Mouse (Mus musculus) 3T3-L1 (cell line): Measurements from ENCODE around the gene Bves.
"Not testable (repeated sequence)": the region's sequence is repeated elsewhere in the genome, so short reads cannot be mapped to it uniquely, and the experiment has no call there.

Source experiments
- DNase-seq: peaks from one replicate; pipeline ENCODE4 v3.0.0-alpha.2; 2015; ENCODE audit warnings: low read depth, low spot score

The Bves gene

DNA sequence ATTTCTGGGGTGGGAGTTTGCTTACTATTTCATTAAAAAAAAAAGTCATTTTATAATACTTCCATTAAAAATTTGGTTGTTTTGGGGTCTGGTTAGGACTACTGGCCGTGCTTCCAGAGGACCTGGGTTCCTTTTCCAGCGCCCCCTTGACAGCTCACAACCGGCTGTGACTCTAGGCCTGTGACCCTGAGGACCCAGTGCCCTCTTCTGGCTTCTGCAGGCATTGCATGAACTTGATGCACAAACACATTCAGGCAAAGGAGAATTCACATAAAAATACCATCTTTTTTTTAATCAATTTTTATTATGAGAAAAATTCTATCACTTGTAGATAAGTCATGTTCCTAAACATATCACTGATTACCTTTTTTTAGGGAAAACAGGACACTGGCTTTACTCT, 12.6 kb downstream of the Bves start:
- not testable (repeated sequence) for DNase-seq

DNA sequence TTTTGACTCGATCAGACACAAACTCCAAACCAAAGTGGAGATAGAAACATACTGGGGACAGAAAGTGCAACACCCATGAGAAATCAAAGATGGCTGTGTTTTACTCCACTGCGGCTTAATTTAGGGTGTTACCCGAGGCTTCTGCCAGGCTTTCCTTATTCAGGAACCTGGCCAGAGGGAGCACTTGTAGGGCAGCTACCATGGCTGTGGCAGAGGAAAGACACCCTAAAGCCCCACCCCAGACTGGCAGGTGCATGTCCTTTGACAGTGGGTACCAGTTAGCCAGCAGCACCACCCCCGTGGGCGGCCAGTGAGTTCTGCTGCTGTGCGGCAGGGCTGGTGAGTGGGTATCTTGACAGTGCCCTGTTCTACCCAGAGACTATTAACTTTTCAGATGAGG, 20.5 kb downstream of the Bves start:
- DNase-seq, result no peak

DNA sequence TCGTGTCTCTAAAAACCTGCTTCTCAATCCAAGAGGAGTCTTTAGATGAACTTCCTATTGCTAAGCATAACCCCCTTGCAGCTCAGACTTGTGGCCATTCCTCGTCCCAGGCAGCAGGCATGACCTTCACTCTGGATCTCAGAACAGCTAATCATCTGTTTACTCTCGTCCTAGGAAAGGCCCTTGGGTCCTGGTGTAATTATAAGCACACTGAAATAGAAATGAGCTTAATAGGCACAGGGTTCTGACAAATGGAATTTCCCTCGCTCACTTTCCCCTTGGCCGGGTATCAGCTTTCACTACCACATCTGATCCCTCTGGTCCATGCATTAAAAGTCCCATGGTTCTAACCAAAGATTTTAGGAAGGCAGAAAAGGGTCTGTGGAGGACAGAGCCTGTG, 27.8 kb downstream of the Bves start:
- no peak for DNase-seq

DNA sequence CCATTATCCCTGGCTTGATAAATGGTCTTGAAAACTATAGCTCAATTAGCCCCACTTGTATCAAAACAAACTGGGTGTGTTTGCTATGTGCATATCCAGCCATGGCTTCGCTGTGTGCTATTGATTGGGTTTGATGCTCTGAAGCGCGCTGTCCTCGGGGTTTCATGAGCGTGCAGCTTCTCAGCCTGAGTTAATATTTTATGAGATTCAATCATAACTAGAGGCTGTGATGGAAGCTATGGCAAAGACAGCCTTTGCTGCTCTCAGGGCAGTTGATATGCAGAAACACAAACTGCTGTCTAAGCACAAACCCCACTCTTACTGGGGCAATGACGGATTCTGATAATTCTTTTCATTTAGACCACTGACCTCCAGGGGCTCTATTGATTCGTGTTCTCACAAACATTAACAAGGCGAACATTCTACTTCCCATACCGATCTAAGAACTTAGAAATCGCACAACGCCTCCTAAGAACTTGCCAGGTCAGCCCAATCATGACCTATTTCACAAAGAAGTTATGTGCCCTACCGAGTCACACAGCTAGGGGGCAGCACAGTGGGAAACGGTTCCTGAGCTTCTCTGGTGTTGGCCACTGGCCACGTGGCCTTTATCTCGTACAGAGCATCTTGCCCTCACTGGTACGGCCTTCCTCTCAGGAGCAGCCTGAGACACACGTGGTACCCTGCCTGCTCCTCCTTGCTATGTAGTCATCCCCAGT, 31.6 kb downstream of the Bves start:
- DNase-seq, result no peak

DNA sequence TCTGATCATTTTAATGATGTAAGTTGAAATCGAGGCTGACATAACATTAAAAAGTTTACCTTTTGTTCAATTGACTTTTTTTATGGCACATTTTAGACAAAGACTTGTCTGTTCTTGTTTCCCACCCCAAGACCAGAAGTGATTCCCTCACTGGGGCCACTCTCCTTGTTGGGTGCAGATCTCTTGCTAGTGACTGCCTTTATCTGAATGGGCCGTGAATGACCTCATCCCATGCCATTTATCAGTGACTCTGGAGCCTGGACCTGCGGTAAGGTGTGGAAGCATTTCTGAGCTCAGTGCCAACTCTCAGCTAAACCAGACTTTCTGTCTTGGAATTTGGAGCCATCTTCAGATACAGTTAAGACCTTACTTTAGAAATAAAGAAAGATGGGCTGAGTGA, 34.1 kb downstream of the Bves start:
- no peak for DNase-seq

DNA sequence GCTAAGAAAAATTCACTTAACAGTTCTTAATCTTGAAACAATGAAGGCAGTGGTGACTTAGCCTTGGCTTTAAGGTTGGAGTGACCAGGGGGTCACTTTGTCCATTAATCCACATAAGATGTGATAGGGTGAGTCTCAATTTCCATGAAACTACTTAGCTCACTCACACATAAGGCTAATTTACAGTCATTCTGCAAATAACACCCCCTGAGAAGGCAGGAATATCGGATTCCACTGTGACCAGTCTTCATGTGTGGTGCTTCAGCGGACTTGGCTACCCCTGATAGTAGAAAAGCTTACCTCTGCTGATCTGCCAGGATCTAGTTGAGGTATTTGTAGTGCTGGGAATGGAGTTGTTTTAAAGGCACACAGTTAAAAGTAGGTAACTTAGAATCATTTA, 35.0 kb downstream of the Bves start:
- DNase-seq, result no peak

DNA sequence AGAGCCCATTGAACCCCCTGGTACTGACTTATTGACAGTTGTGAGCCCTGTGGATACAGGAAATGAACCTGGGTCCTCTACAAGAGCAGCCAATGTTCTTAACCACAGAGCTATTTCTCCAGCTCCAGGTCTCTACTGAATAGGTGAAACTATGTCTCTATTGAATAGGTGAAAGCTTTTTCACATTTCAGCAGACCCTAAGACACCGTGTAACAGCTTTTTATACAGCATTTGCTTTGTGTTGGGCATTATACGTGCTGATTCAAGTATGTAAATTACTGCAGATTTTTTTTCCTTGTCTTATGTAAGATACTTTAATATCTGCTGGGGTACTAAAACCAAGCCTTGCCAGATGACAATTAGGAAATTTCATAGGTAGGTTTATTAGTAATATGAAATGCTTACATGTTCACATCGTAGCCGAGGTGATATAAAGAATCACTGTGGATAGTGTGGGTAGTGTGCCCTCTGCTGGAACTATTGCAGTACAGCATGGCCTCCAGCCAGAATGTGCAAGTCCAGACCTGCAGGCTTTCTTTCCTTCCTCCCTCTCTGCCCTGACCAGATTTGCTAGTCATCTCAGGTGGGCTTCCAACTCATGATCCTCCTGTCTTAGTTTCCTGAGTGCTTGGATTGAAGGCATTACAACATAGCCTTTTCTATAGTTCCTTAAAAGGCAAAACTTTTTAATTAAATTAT, 37.6 kb downstream of the Bves start:
- peak; percentile 86 for DNase-seq

DNA sequence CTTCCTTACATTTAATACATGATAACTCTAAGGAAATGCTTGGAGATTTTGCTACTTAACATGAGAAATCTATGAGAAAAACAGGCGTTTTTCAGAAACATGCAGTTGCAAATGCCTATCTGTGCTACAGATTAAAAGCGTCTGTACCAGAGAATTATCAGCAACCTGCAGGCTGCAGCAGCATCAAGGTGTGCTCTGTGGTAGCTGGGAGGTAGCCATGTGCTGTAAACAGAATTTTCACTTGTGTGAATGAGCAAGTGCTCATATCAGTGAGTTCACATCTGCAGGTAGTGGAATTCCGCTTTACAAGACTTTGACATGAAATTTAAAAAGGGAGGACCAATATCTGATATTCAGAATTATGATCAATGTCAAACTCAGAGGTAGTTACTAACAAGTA, 42.7 kb downstream of the Bves start:
- DNase-seq, result no peak

DNA sequence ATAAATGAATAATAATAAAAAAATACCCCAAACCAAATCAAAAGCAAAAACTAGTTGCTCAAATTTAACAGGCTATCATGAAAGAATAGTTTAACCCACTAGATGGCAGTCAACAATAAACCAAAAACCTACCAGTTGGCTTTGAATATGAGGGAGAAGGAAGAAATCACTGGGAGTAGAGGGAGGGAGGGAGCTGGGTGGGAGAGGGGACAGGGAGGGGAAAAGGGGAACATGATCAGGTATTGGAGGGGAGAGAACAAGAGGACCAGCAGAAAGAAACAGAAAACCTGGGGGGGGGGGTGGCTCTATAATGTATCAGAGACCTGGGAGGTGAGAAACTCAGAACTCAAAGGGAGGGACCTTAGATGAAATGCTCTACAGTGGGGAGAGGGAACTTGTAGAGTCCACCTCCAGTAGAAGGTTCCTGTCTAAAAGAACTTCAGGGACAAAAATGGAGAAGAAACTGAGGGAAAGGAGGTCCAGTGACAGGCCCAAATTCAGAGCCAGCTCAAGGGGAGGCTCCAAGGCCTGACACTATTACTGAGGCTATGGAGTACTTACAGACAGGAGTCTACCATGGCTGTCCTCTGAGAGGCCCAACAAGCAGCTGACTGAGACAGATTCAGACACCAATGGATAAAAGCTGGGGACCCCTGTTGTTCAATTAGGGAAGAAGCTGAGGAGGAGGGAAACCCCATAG, 46.5 kb downstream of the Bves start:
- DNase-seq, result peak; percentile 68

DNA sequence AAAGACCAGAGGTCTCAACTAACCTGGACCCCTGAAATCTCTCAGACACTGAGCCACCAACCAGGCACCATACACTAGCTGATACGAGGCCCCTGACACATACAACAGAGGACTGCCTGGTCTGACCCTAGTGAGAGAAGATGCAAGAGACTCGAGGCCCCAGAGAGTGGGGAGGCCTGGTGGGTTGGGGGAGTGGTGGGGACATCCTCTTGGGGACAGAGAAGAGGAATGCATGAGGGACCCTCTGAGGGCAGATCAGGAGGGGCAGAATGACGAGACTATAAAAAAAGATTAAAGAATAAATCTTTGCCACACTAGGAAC, 47.0 kb downstream of the Bves start:
- no peak for DNase-seq

DNA sequence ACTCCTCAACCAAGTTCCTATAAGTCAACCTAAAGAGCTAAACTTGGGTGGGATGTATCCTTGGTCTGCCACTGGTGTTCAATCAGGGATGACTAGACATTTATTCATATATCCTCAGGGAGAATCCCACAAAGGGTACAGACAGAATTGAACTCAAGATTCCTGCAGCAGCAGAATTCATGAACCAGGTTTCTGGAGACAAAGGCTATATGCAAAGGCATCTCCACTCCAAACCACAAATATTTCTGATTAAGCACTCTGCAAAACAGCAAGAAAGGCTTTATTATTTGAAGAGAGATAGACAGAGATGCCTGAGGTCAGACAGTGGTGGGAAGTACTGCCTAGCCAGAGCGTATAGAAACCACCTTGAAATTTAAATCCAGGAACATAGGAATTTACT, 62.6 kb downstream of the Bves start:
- DNase-seq, result peak; percentile 84

DNA sequence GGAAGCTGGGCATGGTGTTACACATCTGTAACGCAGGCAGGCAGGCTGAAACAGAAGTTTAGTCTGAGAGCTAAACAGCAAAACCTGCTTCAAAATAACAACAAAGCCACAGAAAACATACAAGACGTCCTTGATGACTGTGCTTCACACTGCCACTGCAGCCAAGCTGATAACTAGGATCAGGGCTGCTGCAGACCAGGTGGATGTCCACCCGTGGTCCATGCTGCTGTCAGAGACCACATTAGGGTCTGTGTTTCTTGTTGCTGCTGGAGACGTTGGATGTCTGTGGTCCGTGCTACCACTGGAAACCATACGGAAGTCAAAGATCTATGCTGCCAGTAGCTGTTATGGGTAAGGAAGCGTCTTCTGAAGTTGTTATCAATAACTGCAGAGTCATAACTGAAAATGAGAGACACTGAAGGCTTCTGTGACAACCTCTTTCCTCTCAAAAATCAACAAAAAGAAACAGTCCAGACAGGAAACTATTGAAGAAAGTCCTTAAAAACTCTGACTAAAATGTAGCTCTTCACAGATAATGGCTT, 64.2 kb downstream of the Bves start:
- no peak for DNase-seq

DNA sequence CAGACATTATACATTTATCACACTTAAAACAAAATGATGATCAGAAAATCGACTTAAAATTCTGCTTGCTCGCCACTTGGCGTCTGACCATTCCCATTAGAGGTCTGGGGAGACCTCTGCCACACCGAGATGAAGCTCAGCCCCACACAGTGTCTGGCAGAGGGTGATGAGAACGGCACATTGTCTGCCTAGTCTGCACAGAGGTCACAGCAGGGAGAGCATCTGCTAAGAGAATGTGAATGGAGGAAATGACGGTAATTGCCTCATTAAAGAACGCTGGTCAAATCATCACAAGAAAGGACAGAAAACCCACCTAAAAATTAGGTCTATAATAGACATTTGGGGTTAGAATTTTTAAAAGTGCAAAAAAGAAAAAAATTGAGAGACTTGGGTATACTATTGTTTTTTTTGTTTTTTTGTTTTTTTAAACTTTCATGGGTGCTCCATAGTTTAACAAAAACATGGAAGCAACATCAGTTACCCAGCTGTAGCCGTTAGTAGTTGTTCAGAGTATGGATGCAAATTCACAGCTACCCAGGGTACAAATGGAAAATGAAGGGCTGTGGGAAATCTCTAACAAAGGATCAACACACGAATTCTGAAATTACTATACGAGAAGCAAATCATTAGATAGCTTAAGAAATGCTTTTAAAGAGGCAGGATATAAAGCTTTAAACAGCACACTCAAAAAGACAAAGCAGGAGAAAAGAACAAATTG, 75.2 kb downstream of the Bves start:
- DNase-seq, result no peak

DNA sequence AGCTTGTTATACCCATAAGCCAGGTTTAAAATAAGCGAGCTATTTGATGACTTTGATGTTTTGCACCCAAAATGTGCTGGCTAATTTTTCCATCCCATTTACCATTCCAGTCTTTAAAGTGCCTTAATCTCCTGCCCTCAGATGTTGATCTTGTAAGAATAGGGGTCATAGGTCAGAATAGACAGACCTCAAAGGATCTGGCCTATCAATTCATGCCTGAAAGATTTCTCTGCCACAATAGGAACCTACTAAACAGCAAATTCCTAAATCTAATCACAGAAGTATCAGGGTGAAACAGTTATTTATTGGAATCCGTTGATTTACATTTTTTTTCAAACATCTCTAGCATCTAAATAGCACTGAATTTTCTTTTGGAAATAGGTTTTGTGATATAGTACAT, 76.2 kb downstream of the Bves start:
- DNase-seq, result no peak

DNA sequence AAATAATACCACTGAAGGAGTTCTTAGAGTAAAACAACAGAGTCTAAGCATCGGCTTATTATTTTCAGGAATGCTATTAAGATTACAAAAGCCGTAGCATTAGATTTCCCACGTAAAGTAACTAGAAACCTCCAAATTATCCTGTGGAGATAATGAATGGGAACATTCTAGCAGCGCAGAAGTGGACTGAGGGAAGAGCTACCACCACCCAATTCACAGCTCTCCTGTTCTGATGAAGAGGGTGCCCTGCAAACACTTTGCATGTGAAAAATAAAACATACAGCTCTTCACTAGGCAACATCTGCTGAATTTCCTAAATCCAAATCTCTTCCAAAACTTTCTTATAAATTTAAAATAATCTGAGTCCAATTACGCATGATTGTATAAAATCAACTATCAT, 76.6 kb downstream of the Bves start:
- no peak for DNase-seq
